Mouse (Mus musculus) lung, embryonic 15.5 days (tissue): ENCODE results near the gene Mrpl37. TPM values are rescaled to one million over a fixed set of nuclear protein-coding genes. Genes with fewer than 3 reads are reported as not detected.

Experiments
- ATAC-seq: fragments of 200-750 bp; cut with Nextera tagmentation; 2 replicates; pipeline ENCODE4 v1.8.0; 2017; ENCODE audit warnings: moderate number of reproducible peaks, borderline replicate concordance; ENCODE audit not compliant: low FRiP score, low TSS enrichment; ENCODE audit errors: extremely low read depth
- H3K27ac ChIP-seq: fragments of 300-500 bp; sonication (generic); 2 replicates; pipeline ENCODE4 v1.5.1; 2015; ENCODE audit warnings: moderate library complexity, mild to moderate bottlenecking, inconsistent platforms
- H3K27me3 ChIP-seq: fragments of 300-500 bp; sonication (generic); 2 replicates; pipeline ENCODE4 v1.6.1; 2015; ENCODE audit warnings: inconsistent platforms
- H3K36me3 ChIP-seq: fragments of 300-500 bp; sonication (generic); 2 replicates; pipeline ENCODE4 v1.6.1; 2015; ENCODE audit warnings: inconsistent platforms
- H3K4me1 ChIP-seq: fragments of 300-500 bp; sonication (generic); 2 replicates; pipeline ENCODE4 v1.6.1; 2015; ENCODE audit warnings: inconsistent platforms
- H3K4me2 ChIP-seq: fragments of 300-500 bp; sonication (generic); 2 replicates; pipeline ENCODE4 v1.6.1; 2015; ENCODE audit warnings: inconsistent platforms, mild to moderate bottlenecking, moderate library complexity
- H3K4me3 ChIP-seq: fragments of 300-500 bp; sonication (generic); 2 replicates; pipeline ENCODE4 v1.5.1; 2015; ENCODE audit warnings: mild to moderate bottlenecking, inconsistent platforms
- H3K9ac ChIP-seq: fragments of 300-500 bp; sonication (generic); 2 replicates; pipeline ENCODE4 v1.6.1; 2015; ENCODE audit warnings: inconsistent platforms
- H3K9me3 ChIP-seq: fragments of 300-500 bp; sonication (generic); 2 replicates; pipeline ENCODE4 v1.6.1; 2016; ENCODE audit warnings: inconsistent platforms
- WGBS: fragments of 180-500 bp; shearing (Covaris S2); methylation state at CpG from one replicate; pipeline ENCODE4 v1.1.7; 2015; 5-methylcytosine and 5-hydroxymethylcytosine counted together
- polyA plus RNA-seq: library from polyadenylated mRNA; unstranded; fragments of >200 nt; fragmentation: Nextera tagmentation; extraction: Ambion mirVana; gene quantifications from 2 replicates; pipeline ENCODE4 v1.2.1, GENCODE M21; 2015

Gene Mrpl37
- polyA plus RNA-seq, 1 experiment from 2014 or later: 94.8 TPM

DNA sequence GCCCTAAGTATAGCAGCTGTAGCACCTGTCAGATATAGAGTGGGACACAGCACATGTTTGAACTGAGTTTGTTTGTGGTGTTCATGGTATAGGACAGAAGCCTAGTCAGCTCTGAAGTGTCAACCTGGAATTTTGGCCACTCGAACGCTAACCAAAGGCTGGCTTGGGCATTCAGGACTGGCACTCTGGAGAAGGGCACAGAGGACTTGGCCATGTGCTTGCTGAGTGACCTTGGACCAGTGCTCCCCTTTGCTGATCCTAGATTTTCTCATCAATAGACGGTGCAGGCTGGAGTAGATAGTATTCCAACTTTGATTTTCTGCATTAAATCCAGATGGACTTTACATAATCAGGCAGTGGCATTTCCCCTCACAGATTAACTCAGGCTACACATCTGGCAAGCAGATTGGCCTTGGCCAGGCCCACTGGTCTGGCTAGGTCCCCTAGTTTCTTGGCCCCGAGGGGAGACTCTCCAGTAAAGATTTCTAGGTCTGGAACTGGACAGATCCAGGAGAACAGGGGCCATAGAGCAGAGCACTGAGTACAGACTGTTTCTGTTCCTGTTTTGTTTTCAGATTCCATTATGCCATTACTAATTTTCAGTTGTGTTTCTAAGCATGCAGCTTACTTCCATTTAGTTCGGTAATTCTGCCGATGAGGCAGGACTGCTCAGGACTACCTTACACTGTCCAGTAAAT is 53.4 kb downstream of the Mrpl37 start:
- 86% methylated on average over 6 of the region's 6 CpGs for WGBS
- Histone ChIP-seq H3K36me3 (0 out of 2 replicates have a peak, but pooled peaks cover 7% of the 10 kb centered on the region), H3K4me3 (no peak overlapping the region), H3K4me2 (no peak overlapping the region), H3K9me3 (no peaks in the 10 kb centered on the region), H3K27ac (no peak overlapping the region), H3K4me1 (peaks cover under 1% of the 10 kb centered on the region; the same call in 1 of the 2 replicates), H3K9ac (no peak overlapping the region), H3K27me3 (no peaks in the 10 kb centered on the region)
- ATAC-seq: no peak

DNA sequence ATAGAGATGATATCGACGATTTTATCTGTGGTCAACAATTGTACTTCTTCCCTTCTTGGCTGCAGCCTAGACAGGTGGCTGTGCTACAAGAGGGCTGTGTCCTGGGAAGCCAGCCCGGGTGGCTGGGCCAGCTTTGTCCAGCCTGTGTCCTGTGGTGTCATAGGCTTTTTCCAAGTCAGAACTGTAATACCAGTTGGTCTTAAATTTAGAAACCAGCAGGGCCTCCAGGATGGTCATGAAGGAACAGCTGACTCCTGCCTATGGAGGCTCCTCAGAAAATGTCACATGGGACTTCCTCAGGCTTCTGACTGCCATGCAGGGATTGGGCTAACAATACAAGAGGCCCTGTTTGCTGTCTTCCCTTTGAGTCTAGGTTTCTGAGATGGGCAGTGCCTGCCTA is 54.1 kb downstream of the Mrpl37 start:
- no peaks in the 10 kb centered on the region for H3K9me3 ChIP-seq
- 78% methylated on average over 3 of the region's 3 CpGs for WGBS
- no peak overlapping the region for H3K4me2 ChIP-seq
- no peak overlapping the region for H3K27ac ChIP-seq
- ATAC-seq: no peak
- 0 out of 2 replicates have a peak, but pooled peaks cover 7% of the 10 kb centered on the region for H3K36me3 ChIP-seq
- no peaks in the 10 kb centered on the region for H3K27me3 ChIP-seq
- H3K4me3 ChIP-seq: no peak overlapping the region
- H3K4me1 ChIP-seq: no peaks in the 10 kb centered on the region
- H3K9ac ChIP-seq: no peak overlapping the region

DNA sequence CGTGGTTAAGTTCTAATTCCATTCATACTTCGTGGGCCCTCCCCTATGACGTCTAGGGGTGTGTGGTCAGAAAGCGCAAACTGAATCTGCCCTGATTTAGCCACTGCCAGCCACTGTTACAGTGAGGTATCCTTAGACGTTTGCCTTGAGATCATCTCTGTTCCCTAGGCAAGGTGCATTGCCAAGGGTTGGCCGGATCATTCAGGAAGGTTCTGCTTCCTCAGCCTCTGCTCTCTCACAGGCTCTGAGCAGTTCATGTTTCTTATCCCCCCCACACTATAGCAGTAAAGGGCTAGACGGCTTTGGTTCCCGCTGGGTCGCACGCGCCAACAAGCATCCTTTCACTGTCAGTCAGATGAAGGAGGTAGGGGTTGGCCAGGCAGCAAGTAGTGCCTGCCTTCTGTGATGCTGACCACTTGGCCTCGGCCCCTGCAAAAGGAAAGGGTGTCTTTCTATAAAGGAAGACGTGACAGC is 54.6 kb downstream of the Mrpl37 start:
- Histone ChIP-seq H3K9ac (no peak overlapping the region), H3K4me1 (no peaks in the 10 kb centered on the region), H3K36me3 (0 out of 2 replicates have a peak, but pooled peaks cover 7% of the 10 kb centered on the region), H3K4me2 (no peak overlapping the region), H3K4me3 (no peak overlapping the region), H3K9me3 (no peaks in the 10 kb centered on the region), H3K27me3 (no peaks in the 10 kb centered on the region), H3K27ac (no peak overlapping the region)
- WGBS: 67% methylated on average over 13 of the region's 13 CpGs
- ATAC-seq: no peak

DNA sequence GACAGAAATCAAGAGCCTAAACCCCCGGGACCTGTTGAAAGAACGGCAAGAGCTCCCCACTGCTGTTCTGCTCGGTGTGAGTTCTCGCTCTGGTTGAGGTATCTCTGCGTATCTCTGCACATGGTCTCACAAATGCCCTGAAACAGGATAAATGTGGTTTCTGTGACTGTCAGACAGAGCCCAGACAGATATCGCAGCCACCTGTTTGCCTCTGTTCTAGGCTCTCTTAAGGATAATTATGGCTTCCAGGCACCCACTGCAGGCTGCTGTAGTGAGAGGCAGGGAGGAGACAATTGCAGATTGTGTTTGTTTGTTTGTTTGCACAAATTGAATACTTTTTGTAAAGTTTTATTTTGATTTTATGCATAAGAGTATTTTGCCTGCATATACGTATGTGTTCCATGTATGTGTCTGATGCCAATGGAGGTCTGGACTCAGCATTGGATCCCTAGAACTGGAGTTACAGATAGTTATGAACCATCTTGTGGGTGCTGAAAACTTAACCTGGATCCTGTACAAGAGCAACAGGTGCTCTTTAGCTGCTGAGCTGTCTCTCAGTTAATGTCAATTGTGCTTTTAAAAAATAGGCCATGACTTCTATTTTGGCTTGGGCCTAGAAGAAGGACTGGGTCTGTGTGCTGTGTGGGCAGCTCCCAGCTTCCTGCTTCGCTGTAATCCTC is 55.2 kb downstream of the Mrpl37 start:
- WGBS: 89% methylated on average over 8 of the region's 8 CpGs
- H3K36me3 ChIP-seq: 0 out of 2 replicates have a peak, but pooled peaks cover 7% of the 10 kb centered on the region

DNA sequence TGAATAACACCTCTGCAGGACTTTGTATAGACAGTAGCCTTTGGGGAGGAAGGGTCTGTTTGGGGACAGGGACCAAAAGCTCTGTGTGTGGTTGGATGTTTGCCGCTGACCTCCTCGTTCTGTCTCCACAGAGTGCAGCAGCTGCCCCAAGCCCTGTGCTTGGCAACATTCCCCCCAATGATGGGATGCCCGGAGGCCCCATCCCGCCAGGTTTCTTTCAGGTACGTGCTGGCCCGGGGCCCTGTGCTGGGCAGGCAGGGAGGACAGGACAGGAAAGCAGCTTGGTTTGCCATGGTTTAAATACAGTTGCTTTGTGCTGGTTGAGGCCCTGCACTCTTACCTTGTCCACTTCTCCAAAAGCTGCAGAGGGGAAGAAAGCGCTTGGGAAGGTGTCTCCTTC is 57.1 kb downstream of the Mrpl37 start:
- 0 out of 2 replicates have a peak, but pooled peaks cover 7% of the 10 kb centered on the region for H3K36me3 ChIP-seq
- H3K9ac ChIP-seq: no peak overlapping the region
- H3K27ac ChIP-seq: no peak overlapping the region
- WGBS: 86% methylated on average over 7 of the region's 7 CpGs
- no peak overlapping the region for H3K4me3 ChIP-seq
- no peaks in the 10 kb centered on the region for H3K9me3 ChIP-seq
- no peak overlapping the region for H3K4me2 ChIP-seq
- no peaks in the 10 kb centered on the region for H3K4me1 ChIP-seq
- no peak for ATAC-seq
- H3K27me3 ChIP-seq: no peaks in the 10 kb centered on the region

More for the DNA sequence above, 55.2 kb downstream of the Mrpl37 start:
- H3K4me2 ChIP-seq: no peak overlapping the region
- no peak overlapping the region for H3K9ac ChIP-seq
- H3K4me1 ChIP-seq: no peaks in the 10 kb centered on the region
- H3K27ac ChIP-seq: no peak overlapping the region
- H3K4me3 ChIP-seq: no peak overlapping the region
- no peak for ATAC-seq
- H3K27me3 ChIP-seq: no peaks in the 10 kb centered on the region
- H3K9me3 ChIP-seq: no peaks in the 10 kb centered on the region

DNA sequence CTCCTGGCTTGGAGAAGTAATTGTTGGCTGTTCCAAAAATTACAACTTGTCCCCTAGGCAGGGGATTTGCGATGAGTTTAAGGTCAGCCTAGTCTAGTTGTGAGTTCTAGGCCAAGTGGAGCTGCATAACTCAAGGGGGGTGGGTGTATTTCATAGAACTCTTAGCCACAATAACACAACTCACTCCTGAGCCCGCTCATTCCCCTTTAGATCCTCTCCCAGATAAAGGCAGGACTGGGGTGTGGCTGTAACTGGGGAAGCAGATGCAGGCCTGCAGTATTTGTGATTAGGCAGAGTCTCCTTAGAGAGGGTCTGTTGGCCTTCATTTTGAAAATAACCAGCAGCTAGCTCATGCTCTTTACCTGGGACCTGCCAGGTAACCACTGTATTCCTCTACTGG is 58.5 kb downstream of the Mrpl37 start:
- H3K9ac ChIP-seq: no peak overlapping the region
- H3K4me3 ChIP-seq: no peak overlapping the region
- no peak overlapping the region for H3K4me2 ChIP-seq
- no peaks in the 10 kb centered on the region for H3K9me3 ChIP-seq
- H3K27ac ChIP-seq: no peak overlapping the region
- 86% methylated on average over 2 of the region's 2 CpGs for WGBS
- ATAC-seq: no peak
- H3K27me3 ChIP-seq: no peaks in the 10 kb centered on the region
- H3K36me3 ChIP-seq: 0 out of 2 replicates have a peak, but pooled peaks cover 7% of the 10 kb centered on the region
- no peaks in the 10 kb centered on the region for H3K4me1 ChIP-seq

DNA sequence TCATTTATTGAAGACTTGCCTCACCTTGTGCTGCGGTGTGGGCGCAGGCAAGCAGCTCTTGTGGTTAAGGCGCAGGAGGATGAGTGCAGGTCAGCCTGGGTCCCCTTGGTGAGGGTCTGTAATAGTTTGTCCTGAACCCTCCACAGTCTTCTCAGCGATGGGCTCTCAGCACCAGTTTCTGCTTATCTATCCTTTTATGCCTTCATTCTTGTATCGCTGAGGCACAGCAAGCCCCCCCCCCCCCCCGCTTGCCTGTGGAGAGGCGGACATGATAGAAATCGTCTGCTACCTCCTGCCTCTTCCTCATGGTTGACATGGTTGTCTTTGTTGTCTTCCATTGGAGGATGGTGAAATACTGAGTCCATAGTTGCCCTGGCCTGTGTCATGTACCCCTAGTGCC is 59.3 kb downstream of the Mrpl37 start:
- Histone ChIP-seq H3K4me1 (peaks cover 3% of the 10 kb centered on the region; the same call in 1 of the 2 replicates), H3K27ac (no peak overlapping the region), H3K9ac (no peak overlapping the region), H3K36me3 (0 out of 2 replicates have a peak, but pooled peaks cover 7% of the 10 kb centered on the region), H3K27me3 (no peaks in the 10 kb centered on the region), H3K4me3 (no peak overlapping the region), H3K9me3 (no peaks in the 10 kb centered on the region), H3K4me2 (no peak overlapping the region)
- ATAC-seq: no peak
- WGBS: 80% methylated on average over 8 of the region's 8 CpGs

DNA sequence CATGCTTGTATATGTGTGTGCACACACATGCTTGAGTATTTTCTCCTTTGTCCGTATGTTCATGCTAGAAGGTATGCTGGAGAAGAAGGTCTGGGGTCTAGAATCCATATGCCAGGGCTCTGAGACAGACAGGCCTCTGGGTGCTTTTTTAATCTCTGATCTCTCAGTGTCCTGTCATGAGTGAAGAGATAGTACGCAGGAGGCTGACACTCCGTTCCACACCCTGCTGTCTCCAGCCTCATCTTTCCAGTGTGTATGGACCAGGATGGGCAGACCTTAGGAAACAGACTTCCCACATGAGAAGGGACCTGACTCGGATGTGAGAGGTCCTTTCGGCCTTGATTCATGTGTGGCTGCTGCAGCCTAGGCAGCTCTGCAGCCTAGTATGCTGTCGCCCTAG is 59.9 kb downstream of the Mrpl37 start:
- 85% methylated on average over 6 of the region's 6 CpGs for WGBS

DNA sequence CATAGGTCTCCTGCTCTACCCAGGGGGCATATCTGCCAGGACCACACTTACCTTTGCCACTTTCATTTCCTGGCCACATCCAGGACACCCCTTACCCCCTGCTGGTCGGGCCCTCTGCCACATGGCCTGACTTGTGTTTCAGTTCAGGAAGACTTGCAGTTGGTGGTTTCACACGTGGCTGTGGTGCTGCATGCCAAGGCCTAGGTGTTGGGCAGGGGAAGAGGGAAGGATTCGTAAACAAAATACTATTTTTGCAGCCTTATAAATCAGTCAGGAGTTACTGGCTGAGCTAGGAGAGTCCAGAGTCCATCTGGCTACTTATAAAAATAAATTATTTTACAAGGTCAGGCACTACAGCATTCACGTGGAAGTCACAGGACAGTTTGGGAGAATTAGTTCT is 60.4 kb downstream of the Mrpl37 start:
- H3K36me3 ChIP-seq: 0 out of 2 replicates have a peak, but pooled peaks cover 7% of the 10 kb centered on the region
- no peak overlapping the region for H3K4me3 ChIP-seq
- H3K27me3 ChIP-seq: no peaks in the 10 kb centered on the region
- H3K4me1 ChIP-seq: peaks cover 11% of the 10 kb centered on the region; the same call in 1 of the 2 replicates
- no peaks in the 10 kb centered on the region for H3K9me3 ChIP-seq
- no peak for ATAC-seq
- H3K27ac ChIP-seq: no peak overlapping the region
- H3K4me2 ChIP-seq: no peak overlapping the region
- H3K9ac ChIP-seq: no peak overlapping the region
- 58% methylated on average over 4 of the region's 4 CpGs for WGBS

More for the DNA sequence above, 59.9 kb downstream of the Mrpl37 start:
- no peak overlapping the region for H3K9ac ChIP-seq
- H3K4me3 ChIP-seq: no peak overlapping the region
- 0 out of 2 replicates have a peak, but pooled peaks cover 7% of the 10 kb centered on the region for H3K36me3 ChIP-seq
- no peak overlapping the region for H3K4me2 ChIP-seq
- peaks cover 7% of the 10 kb centered on the region; the same call in 1 of the 2 replicates for H3K4me1 ChIP-seq
- no peak for ATAC-seq
- no peaks in the 10 kb centered on the region for H3K9me3 ChIP-seq
- H3K27ac ChIP-seq: no peak overlapping the region
- H3K27me3 ChIP-seq: no peaks in the 10 kb centered on the region

Other genes with a start within 250 kb of the Mrpl37 start
- 90.3 and 90.4 TPM in 2 replicates for gene Ssbp3, start 156.2 kb downstream of the Mrpl37 start, polyA plus RNA-seq
- 5.9 and 6.1 TPM in 2 replicates for gene Cyb5rl, start 120 bp upstream of the Mrpl37 start, polyA plus RNA-seq
- not detected in 2 replicates for gene Cdcp2, start 30.0 kb upstream of the Mrpl37 start, polyA plus RNA-seq
- 421 and 454 TPM in 2 replicates for gene Tmem59, start 111.5 kb upstream of the Mrpl37 start, polyA plus RNA-seq
- 24.0 and 34.3 TPM in 2 replicates for gene Tceanc2, start 112.2 kb upstream of the Mrpl37 start, polyA plus RNA-seq
- gene Ldlrad1, start 142.3 kb upstream of the Mrpl37 start, polyA plus RNA-seq: 0.15 TPM in 1 of 2 replicates, not detected in the other
- 71.7 and 72.6 TPM in 2 replicates for gene Lrrc42, start 186.7 kb upstream of the Mrpl37 start, polyA plus RNA-seq
- gene Hspb11, start 186.7 kb upstream of the Mrpl37 start, polyA plus RNA-seq: 35.2 and 38.7 TPM in 2 replicates
- gene Dio1, start 240.3 kb upstream of the Mrpl37 start, polyA plus RNA-seq: 0.18 and 0.25 TPM in 2 replicates
- gene Yipf1, start 247.5 kb upstream of the Mrpl37 start, polyA plus RNA-seq: 51.6 and 55.3 TPM in 2 replicates